Mouse (Mus musculus): ENCODE measurements around the gene Ilf2.
A peak's percentile ranks its signal among the peaks of the same experiment; 100 is the strongest.

The Ilf2 gene

GRCm38 (mm10) chr3:90508950-90509746 lies 33.2 kb downstream of the Ilf2 start, which contains the start of gene Chtop:
Gene Chtop (minus strand): TSS chr3:90509498.
- peak; percentile 99 for DNase-seq (ENCODE audit: low read depth)

GRCm38 (mm10) chr3:90509747-90510123 lies 33.8 kb downstream of the Ilf2 start:
- DNase-seq (ENCODE audit: low read depth) = no peak

- no peak for DNase-seq (ENCODE audit: low read depth)
Observed at GRCm38 (mm10) chr3:90512276-90512675, 36.4 kb downstream of the Ilf2 start.

DNA sequence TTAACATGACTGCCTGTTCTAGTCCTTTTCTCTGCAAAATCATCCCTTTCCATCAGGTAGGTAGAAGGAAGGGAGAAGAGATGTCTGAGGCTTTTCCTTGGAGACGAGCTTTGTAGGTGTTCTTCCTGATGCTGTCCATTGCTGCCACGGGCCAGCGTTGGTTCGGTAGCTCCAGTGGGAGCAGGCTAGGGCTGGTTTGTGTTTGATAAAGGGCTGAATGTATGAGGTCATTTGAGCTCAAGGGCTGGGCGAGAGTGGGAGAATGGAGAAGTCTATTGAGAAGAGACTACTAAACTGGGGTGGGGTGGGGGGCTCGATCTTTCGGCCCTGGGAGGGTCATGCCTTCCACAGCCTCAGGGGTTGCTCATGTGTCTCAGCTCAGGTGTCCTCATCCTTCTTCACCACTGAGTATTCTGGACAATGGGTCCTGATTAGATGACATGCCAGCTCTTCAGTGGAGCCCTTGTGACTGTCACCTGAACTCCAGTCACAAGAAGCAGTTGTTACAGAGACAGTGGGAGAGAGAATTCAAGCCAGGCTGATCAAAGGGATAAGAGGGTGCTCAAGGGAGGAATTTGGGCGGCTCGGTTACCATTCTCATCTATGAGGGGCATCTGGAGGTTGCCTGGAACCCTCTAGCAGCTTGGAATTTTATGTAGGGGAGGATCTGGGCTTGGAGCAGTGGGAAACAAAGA lies 37.2 kb downstream of the Ilf2 start:
- no peak for DNase-seq (ENCODE audit: low read depth)

DNA sequence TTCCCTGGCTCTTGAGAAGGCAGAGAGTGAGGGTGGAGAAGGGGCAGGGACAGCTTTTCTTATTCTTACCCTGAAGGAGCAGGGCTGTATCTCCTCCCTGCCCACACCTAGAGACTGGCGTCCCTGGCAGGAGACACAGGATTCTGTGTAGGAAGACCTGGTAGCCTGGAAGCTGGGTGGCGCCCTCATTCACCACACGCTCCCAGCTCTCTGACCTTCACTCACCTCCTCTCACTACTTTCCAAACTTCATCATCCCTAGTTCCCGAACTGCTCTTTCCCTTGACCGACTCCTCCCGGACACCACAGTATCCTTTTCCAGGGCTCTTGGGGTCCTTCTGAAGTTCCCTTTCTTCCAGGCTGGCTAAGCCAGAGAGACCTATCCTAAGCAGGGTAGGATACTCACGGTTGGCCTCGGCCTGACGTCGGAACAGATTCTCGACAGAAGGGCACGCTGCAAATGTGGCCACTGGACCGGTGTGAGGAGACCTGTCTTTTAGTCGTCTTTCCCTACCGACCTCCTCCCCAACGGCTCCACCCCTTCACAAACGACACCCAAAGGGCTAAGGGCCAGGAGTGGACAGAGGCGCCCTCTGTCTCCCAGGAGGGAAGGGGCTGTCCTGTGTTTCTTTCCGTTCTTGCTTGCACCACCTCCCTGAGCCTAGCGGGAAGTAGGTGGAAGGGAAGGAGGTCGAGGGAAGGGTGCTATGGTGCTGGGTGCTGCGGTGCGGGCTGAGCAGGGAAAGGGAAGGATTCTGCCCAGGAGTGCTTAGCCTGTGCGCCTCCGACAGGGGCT lies 38.1 kb downstream of the Ilf2 start, which contains the start of the genes S100a1 and S100a13:
S100a1 (minus strand) TSS at position 597 of the 795 bp plus-strand sequence.
S100a13 (plus strand) TSS at position 640 of the 795 bp plus-strand sequence.
- DNase-seq (ENCODE audit: low read depth) = peak; percentile 78

DNA sequence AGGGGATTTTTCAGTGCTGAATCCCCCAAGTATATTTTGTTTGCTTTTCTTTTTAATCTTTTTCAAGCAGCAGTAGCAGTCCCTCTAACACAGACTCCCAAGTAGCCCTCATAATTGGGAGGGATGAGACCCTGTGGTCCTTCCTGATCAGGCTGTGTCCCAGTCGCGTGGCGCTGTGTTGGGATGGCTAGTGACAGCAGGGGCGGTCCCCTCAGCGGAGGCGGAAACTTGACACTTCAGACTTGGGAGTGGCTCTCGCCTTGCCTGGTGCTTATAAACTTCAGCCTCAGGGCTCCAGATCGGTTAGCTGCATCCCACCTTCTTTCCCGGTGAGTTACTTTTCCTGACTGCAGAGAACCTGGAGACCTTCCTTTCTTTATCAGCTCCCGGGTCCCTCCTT lies 38.8 kb downstream of the Ilf2 start:
- DNase-seq (ENCODE audit: low read depth) = peak; percentile 71

DNA sequence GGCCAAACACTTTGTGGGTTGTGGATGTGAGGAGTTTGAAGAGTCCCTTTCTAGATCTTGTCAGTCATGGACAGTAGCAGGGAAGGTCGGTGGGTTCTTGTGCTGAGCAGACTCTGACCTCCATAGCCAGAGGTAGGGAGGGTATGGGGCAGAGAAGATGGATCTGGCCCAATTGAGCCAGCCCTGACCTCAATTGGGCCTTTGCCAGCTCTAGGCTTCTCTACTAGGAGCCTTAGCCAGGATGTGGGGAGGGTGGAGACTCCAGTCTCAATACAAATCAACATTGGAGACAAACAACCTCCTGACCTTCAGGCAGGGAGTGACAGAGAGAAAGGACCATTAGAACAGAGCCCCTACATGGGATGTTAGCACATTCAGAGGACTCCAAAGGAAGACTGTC lies 39.3 kb downstream of the Ilf2 start:
- peak; percentile 22 for DNase-seq (ENCODE audit: low read depth)

GRCm38 (mm10) chr3:90515789-90516188 lies 39.9 kb downstream of the Ilf2 start:
- no peak for DNase-seq (ENCODE audit: low read depth)

GRCm38 (mm10) chr3:90517711-90518110 lies 41.8 kb downstream of the Ilf2 start:
- DNase-seq (ENCODE audit: low read depth) = no peak

GRCm38 (mm10) chr3:90525421-90525820 lies 49.5 kb downstream of the Ilf2 start:
- DNase-seq (ENCODE audit: low read depth) = peak; percentile 83

DNA sequence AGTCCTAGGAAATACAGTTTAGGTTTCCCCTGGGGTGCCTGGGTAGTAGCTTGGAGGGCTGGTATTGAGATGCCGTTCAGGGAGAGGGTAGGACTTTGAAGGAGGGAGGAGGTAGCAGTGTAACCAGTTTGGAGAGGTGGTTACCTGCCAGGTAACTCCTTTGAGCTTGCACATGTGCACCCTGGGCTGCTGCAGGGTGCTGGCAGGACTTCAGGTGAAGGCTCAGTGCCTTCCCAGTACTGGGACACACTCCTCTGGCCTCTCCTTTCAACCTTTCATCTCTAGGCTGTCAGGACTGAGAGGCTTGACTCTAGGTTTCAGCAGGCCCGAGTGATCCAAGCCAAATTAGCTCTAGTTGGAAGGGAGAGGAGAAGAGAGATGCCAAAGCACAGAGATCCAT lies 50.1 kb downstream of the Ilf2 start:
- no peak for DNase-seq (ENCODE audit: low read depth)

DNA sequence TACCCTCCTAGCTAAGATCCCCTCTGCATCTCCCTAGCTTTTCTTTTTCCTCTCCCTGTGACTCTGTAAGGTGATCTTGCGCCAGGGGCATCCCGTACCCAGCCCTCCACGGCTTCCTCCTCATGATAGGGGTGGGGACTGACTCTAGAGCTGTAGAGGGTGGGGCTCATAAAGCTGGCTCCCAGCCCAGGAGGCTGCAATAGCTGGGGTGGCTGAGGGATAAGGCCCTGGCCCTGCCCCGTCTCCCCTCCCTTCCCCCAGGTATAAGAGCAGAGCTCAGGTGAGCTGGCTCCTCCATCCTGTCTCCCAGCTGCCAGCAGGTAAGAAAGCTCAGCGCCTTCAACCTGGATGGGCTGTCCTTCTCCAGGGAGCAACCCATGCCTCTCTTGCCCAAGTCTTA lies 50.7 kb downstream of the Ilf2 start, which contains the start of gene S100a14:
S100a14 (plus strand) TSS at position 277 of the 400 bp plus-strand sequence.
- no peak for DNase-seq (ENCODE audit: low read depth)

- DNase-seq (ENCODE audit: low read depth) = no peak
Observed at GRCm38 (mm10) chr3:90527291-90527873, 51.5 kb downstream of the Ilf2 start.

- peak; percentile 18 for DNase-seq (ENCODE audit: low read depth)
Observed at GRCm38 (mm10) chr3:90531713-90532112, 55.8 kb downstream of the Ilf2 start.

- no peak for DNase-seq (ENCODE audit: low read depth)
Observed at GRCm38 (mm10) chr3:90535446-90535845, 59.5 kb downstream of the Ilf2 start.

- DNase-seq (ENCODE audit: low read depth) = no peak
Observed at GRCm38 (mm10) chr3:90537141-90537904, 61.4 kb downstream of the Ilf2 start, which contains the start of gene S100a16. Gene S100a16 (plus strand): TSS chr3:90537254.

- DNase-seq (ENCODE audit: low read depth) = no peak
Observed at GRCm38 (mm10) chr3:90537905-90538296, 62.0 kb downstream of the Ilf2 start.

All from 416B (cell line).